Mouse (Mus musculus): ENCODE data around the gene Hoxa11. TPM values are rescaled to one million over a fixed set of nuclear protein-coding genes. Genes with fewer than 3 reads are reported as not detected.

The Hoxa11 gene
- total RNA-seq, 1 experiment, result 0.31 TPM

DNA sequence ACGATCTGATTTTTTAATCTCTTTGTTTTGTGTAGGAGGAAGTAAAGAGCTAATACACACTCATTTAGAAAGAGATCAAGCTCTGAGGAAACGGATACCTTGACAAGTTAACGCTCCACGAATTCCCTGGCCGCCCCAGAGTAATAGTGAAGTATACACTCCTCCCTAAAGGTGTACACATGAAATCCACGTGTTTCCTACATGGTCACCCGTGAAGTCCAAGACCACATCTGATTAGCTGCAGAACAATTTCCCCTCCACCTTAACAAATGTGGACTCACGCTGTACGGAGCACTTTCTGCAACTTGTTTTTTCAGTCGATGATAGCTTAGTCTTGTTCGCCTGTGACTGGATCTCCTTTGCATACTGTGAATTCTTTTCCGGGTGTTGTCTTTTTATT lies 44.6 kb upstream of the Hoxa11 start:
- H3K9me3 ChIP-seq (ENCODE audit: control insufficient read depth, insufficient read depth, low read depth, low read length), result no peaks in the 10 kb centered on the region
- no peaks in the 10 kb centered on the region for H3K36me3 ChIP-seq (ENCODE audit: control insufficient read depth, insufficient read depth, low read length, poor library complexity, severe bottlenecking)
- H3K4me3 ChIP-seq (ENCODE audit: insufficient read depth in 1 of 2, low read depth in 1 of 2, low read length in 2 of 2, poor library complexity in 1 of 2, severe bottlenecking in 1 of 2), result no peak overlapping the region
- no peak overlapping the region for H3K27ac ChIP-seq (ENCODE audit: insufficient read depth, low read depth, low read length, poor library complexity, severe bottlenecking)
- in situ Hi-C loops (cut with MboI; ENCODE audit: low sequenced_read_pairs in 2 of 2, unreplicated experiment in 2 of 2), result loop anchor here in 1 of 2 experiments (25.0 kb wide), 1 partner anchor 547 kb away; no protein-coding TSS in a partner anchor
- TF ChIP-seq ZNF384 (IDR thresholded peaks at IDR 0.05; ENCODE audit: low read depth, low read length) (no peak), MAFK (IDR thresholded peaks at IDR 0.05; ENCODE audit: insufficient read depth, low read depth, low read length) (no peak), CHD2 (IDR thresholded peaks at IDR 0.05; ENCODE audit: low read depth, low read length) (no peak), ZC3H11A (IDR thresholded peaks at IDR 0.05; ENCODE audit: borderline replicate concordance, low read depth, low read length) (no peak), HCFC1 (IDR thresholded peaks at IDR 0.05; ENCODE audit: borderline replicate concordance, insufficient read depth, low read length) (no peak)
- H3K9ac ChIP-seq (ENCODE audit: insufficient read depth, low read depth, low read length, poor library complexity, severe bottlenecking), result no peak overlapping the region
- no peaks in the 10 kb centered on the region for H3K4me1 ChIP-seq (ENCODE audit: control insufficient read depth in 2 of 2, insufficient read depth in 2 of 2, low read length in 2 of 2, poor library complexity in 1 of 2)
- DNase-seq (ENCODE audit: low read depth, low spot score), result no peak

DNA sequence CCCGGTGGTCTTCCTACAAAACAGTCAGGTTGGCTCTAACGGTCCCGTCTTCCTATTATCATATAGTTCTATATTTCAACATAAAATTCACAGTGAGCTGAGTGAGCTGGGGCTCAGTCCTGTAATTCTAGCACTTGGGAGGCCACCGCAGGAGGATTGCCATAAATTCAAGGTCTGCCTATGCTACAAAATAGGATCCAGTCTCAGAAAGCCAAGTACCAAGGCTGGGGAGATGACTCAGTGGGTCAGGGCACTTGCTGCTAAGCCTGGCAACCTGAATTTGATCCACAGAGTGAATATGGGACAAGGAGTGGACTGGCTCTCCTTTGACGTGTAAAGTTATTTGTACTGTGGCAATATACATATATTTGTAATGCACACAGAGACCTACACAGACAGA lies 38.3 kb upstream of the Hoxa11 start:
- in situ Hi-C loops (cut with MboI; ENCODE audit: low sequenced_read_pairs in 2 of 2, unreplicated experiment in 2 of 2), result loop anchor here in 1 of 2 experiments (25.0 kb wide), 1 partner anchor 553 kb away; no protein-coding TSS in a partner anchor

DNA sequence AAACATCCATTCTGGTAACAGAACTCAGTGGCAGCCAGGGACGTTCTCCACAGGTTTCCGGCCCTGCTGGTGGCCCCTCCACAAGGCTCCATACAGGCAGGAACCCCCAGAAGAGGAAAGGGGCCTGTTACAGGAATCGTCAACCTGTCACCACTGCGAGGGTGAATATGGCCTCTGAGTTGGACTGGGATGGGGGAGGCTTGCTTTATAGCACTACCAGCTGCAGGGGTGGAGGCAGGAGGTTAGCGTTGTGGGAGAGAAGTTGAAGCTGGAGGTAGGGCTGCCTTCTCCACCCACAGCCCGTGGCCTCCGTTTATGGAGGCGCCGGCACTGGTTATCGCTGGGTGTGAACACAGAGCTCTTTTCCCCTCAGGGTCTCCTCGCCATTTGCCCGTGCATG lies 35.5 kb upstream of the Hoxa11 start:
- no peaks in the 10 kb centered on the region for H3K36me3 ChIP-seq (ENCODE audit: control insufficient read depth, insufficient read depth, low read length, poor library complexity, severe bottlenecking)
- TF ChIP-seq HCFC1 (IDR thresholded peaks at IDR 0.05; ENCODE audit: borderline replicate concordance, insufficient read depth, low read length) (no peak), MAFK (IDR thresholded peaks at IDR 0.05; ENCODE audit: insufficient read depth, low read depth, low read length) (no peak), CHD2 (IDR thresholded peaks at IDR 0.05; ENCODE audit: low read depth, low read length) (no peak), ZC3H11A (IDR thresholded peaks at IDR 0.05; ENCODE audit: borderline replicate concordance, low read depth, low read length) (no peak)
- 0 out of 4 replicates have a peak overlapping the region, but pooled peaks of 1 of the 2 experiments have one; percentile 2 for H3K4me3 ChIP-seq (ENCODE audit: insufficient read depth in 1 of 2, low read depth in 1 of 2, low read length in 2 of 2, poor library complexity in 1 of 2, severe bottlenecking in 1 of 2)
- no peak for DNase-seq (ENCODE audit: low read depth, low spot score)
- no peak overlapping the region for H3K27ac ChIP-seq (ENCODE audit: insufficient read depth, low read depth, low read length, poor library complexity, severe bottlenecking)
- no peaks in the 10 kb centered on the region for H3K4me1 ChIP-seq (ENCODE audit: control insufficient read depth in 2 of 2, insufficient read depth in 2 of 2, low read length in 2 of 2, poor library complexity in 1 of 2)
- no peaks in the 10 kb centered on the region for H3K9me3 ChIP-seq (ENCODE audit: control insufficient read depth, insufficient read depth, low read depth, low read length)
- in situ Hi-C loops (cut with MboI; ENCODE audit: low sequenced_read_pairs in 2 of 2, unreplicated experiment in 2 of 2), result loop anchor here in 1 of 2 experiments (25.0 kb wide), 1 partner anchor 556 kb away; no protein-coding TSS in a partner anchor
- H3K9ac ChIP-seq (ENCODE audit: insufficient read depth, low read depth, low read length, poor library complexity, severe bottlenecking), result no peak overlapping the region

More for the DNA sequence above, 38.3 kb upstream of the Hoxa11 start:
- no peak for DNase-seq (ENCODE audit: low read depth, low spot score)
- no peaks in the 10 kb centered on the region for H3K4me1 ChIP-seq (ENCODE audit: control insufficient read depth in 2 of 2, insufficient read depth in 2 of 2, low read length in 2 of 2, poor library complexity in 1 of 2)
- no peak overlapping the region for H3K4me3 ChIP-seq (ENCODE audit: insufficient read depth in 1 of 2, low read depth in 1 of 2, low read length in 2 of 2, poor library complexity in 1 of 2, severe bottlenecking in 1 of 2)
- no peaks in the 10 kb centered on the region for H3K36me3 ChIP-seq (ENCODE audit: control insufficient read depth, insufficient read depth, low read length, poor library complexity, severe bottlenecking)
- no peak overlapping the region for H3K9ac ChIP-seq (ENCODE audit: insufficient read depth, low read depth, low read length, poor library complexity, severe bottlenecking)
- H3K9me3 ChIP-seq (ENCODE audit: control insufficient read depth, insufficient read depth, low read depth, low read length), result no peaks in the 10 kb centered on the region
- no peak overlapping the region for H3K27ac ChIP-seq (ENCODE audit: insufficient read depth, low read depth, low read length, poor library complexity, severe bottlenecking)
- TF ChIP-seq MAFK (IDR thresholded peaks at IDR 0.05; ENCODE audit: insufficient read depth, low read depth, low read length), result no peak
- TF ChIP-seq CHD2 (IDR thresholded peaks at IDR 0.05; ENCODE audit: low read depth, low read length), result no peak
- TF ChIP-seq HCFC1 (IDR thresholded peaks at IDR 0.05; ENCODE audit: borderline replicate concordance, insufficient read depth, low read length), result no peak
- TF ChIP-seq ZNF384 (IDR thresholded peaks at IDR 0.05; ENCODE audit: low read depth, low read length), result no peak
- TF ChIP-seq ZC3H11A (IDR thresholded peaks at IDR 0.05; ENCODE audit: borderline replicate concordance, low read depth, low read length), result no peak

DNA sequence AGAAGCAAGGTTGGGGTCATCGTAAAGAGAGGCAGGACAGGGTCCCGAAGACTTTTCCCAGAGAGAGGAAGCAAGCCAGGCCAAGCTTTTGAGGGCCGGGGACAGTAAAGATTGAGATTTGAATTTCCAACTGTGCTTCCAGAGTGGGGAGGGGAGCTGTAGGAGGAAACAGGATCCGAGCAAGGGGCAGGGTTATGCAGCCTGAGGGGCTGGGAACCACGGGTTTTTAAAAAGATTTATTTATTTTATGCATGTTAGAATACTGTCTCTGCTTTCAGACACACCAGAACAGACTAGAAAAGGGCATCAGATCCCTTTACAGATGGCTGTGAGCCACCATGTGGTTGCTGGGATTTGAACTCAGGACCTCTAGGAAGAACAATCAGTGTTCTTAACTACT lies 31.3 kb upstream of the Hoxa11 start:
- Histone ChIP-seq H3K4me3 (ENCODE audit: insufficient read depth in 1 of 2, low read depth in 1 of 2, low read length in 2 of 2, poor library complexity in 1 of 2, severe bottlenecking in 1 of 2) (no peak overlapping the region), H3K9ac (ENCODE audit: insufficient read depth, low read depth, low read length, poor library complexity, severe bottlenecking) (no peak overlapping the region), H3K4me1 (ENCODE audit: control insufficient read depth in 2 of 2, insufficient read depth in 2 of 2, low read length in 2 of 2, poor library complexity in 1 of 2) (0 out of 4 replicates have a peak, but pooled peaks cover 0 to 2% of the 10 kb centered on the region in 2 experiments), H3K36me3 (ENCODE audit: control insufficient read depth, insufficient read depth, low read length, poor library complexity, severe bottlenecking) (no peaks in the 10 kb centered on the region), H3K9me3 (ENCODE audit: control insufficient read depth, insufficient read depth, low read depth, low read length) (no peaks in the 10 kb centered on the region), H3K27ac (ENCODE audit: insufficient read depth, low read depth, low read length, poor library complexity, severe bottlenecking) (no peak overlapping the region)
- no peak for DNase-seq (ENCODE audit: low read depth, low spot score)
- no peak for TF ChIP-seq MAFK (IDR thresholded peaks at IDR 0.05; ENCODE audit: insufficient read depth, low read depth, low read length)
- no peak for TF ChIP-seq ZC3H11A (IDR thresholded peaks at IDR 0.05; ENCODE audit: borderline replicate concordance, low read depth, low read length)
- no peak for TF ChIP-seq ZNF384 (IDR thresholded peaks at IDR 0.05; ENCODE audit: low read depth, low read length)
- no peak for TF ChIP-seq HCFC1 (IDR thresholded peaks at IDR 0.05; ENCODE audit: borderline replicate concordance, insufficient read depth, low read length)
- TF ChIP-seq CHD2 (IDR thresholded peaks at IDR 0.05; ENCODE audit: low read depth, low read length), result no peak
- in situ Hi-C loops (cut with MboI; ENCODE audit: low sequenced_read_pairs in 2 of 2, unreplicated experiment in 2 of 2), result loop anchor here in 1 of 2 experiments (25.0 kb wide), 1 partner anchor 560 kb away; no protein-coding TSS in a partner anchor
